Mouse (Mus musculus) thymus, postnatal 0 days (tissue): ENCODE data around the gene H2-DMa. TPM values are rescaled to one million over a fixed set of nuclear protein-coding genes. Genes with fewer than 3 reads are reported as not detected.

Experiments used
- DNase-seq: peaks from one replicate; pipeline ENCODE4 v3.0.0-alpha.2; 2015; ENCODE audit warnings: low spot score
- polyA plus RNA-seq: library from polyadenylated mRNA; unstranded; fragments of >200 nt; fragmentation: Nextera tagmentation; extraction: Ambion mirVana; gene quantifications from 2 replicates; pipeline ENCODE4 v1.2.1, GENCODE M21; 2015

H2-DMa gene
- polyA plus RNA-seq, 1 experiment from 2014 or later = 113 TPM

GRCm38 (mm10) chr17:34144960-34145371 lies 25.6 kb downstream of the H2-DMa start:
- no peak for DNase-seq

DNA sequence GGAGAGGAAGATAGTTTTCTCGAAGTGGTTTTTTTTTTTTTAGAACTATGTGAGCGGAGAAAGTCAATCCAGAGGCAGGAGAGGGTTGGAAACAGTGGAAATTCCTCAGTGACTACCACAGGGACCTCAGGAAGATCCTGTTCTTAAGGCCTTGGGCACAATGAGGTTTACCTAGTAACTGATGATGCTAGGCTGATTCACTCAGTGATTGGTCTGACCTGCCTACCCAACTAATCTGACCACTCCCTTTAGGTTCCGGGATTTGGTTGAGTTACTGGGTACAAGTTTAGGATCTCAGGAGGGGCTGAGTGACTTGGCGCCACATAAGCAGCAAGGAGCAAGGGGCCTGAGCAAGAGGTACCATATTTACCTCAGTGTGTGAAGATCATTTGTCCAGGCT lies 33.6 kb downstream of the H2-DMa start, which contains the start of gene H2-DMb1:
H2-DMb1 (plus strand) TSS at position 150 of the 400 bp plus-strand sequence.
- DNase-seq = peak; percentile 44

- DNase-seq = no peak
Observed at GRCm38 (mm10) chr17:34155534-34155933, 36.2 kb downstream of the H2-DMa start.

DNA sequence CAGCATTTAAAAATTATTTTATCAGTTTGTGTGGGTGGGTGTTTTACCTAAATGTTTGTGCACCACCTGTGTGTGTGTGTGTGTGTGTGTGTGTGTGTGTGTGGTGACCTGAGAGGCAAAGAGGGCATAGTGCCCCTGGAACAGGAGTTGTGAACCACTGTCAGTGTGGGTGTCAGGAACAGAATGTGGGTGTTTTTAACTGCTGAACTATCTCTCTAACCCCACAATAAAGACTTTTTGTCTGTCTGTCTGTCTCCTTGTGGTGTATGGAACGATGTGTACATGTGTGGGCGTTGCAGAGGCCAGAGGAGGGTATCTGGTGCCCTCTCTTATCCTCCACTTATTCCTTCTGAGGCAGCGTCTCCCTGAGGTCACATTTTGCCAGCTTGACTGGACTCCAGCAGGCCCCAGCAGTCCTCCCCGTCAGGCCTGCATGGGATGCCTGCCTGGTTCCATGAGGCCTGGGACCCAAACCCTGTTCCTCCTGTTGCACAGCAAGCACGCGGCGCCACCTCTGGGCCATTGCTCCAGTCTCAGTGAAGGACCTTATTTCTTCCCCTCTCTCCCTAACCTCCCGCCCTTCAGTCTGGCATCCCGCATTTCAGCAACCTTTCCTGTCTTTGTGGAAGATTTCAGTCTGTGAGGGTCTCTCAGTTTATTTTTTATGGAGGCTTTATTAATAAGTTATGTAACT lies 45.0 kb downstream of the H2-DMa start:
- DNase-seq = peak; percentile 52

GRCm38 (mm10) chr17:34165033-34165730 lies 45.8 kb downstream of the H2-DMa start:
- DNase-seq = peak; percentile 28

DNA sequence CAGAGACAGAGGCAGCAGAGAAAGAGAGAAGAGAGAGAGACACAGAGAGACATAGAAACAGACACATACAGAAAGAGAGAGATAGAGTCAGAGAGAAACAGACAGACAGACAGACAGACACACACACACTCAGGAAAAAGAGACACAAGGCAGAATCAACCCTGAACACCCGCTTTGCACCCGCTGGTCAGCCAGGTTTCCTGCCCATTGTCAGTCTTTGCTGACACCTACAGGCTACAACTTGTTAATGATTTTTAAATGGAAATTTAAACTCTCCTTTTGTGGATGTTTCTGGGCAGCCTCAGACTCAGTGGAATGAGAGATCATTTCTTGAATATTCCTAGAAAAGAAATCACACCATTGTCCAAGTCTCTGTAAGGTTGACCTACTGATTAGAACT lies 49.9 kb downstream of the H2-DMa start:
- peak; percentile 71 for DNase-seq

- DNase-seq = no peak
Observed at GRCm38 (mm10) chr17:34170487-34170876, 51.1 kb downstream of the H2-DMa start.

DNA sequence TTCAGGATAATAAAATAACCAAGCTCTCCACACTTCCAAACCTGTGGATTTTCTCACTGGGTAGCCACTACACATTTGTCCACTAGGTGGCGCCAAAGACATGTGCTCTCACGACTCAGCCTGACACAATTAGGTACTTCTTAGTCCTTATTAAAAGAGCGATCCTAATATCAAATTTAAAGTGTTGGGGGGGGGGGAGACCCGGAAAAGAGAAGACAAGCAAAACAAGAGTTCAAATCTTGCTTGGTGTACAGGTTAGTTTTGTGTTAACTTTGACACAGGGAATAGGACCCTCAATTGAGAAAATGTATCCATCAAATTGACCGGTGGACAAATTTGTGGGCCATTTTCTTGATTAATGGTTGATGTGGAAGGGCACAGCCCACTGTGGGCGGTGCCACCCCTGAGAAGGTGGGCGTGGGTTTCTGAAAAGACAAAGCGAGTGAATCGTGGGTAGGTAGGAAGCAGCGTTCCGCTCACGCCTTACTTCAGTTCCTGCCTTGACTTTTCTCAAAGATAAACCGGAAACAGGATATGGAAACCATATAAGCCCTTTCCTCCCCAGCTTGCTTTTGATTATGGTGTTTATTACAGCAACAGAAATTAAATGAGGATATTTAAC lies 51.6 kb downstream of the H2-DMa start:
- DNase-seq = peak; percentile 88

DNA sequence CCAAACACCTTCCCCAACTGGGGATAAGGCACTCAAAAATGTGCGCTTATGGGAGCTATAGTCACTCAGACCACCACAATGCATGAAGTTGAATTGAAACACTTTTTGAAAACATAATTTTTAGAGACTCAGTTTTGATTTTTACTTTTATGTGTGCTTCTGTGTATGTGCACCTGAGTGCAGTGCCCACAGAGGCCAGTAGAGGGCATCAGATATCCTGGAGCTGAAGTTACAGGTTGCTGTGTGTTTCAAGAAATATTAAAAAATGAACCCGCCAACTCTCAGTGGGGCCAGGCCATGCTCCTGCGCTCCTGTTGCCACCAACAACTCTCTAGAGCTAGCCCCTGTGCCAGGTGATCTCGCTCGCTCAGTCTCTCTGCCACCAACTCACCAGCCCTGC lies 53.2 kb downstream of the H2-DMa start:
- peak; percentile 23 for DNase-seq

DNA sequence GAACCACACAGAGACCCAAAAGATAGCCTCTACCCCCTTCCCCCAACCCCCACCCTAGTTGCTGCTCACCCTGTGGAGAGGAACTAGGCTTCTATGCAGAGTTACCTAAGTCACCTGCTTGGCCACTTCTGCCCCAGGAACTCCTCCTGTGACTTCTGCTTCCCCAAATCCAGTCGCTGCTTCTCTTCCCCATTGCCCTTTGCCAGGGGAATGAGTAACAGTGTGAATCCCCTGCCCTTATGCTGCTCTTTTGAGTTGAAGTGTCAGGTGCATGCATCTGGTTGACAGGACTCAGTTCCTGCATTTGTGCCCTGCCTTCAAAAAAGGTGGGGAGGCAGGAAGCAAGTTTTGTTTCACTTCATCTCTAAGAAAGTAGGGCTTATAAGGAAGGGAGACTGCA lies 54.7 kb downstream of the H2-DMa start:
- peak; percentile 35 for DNase-seq

DNA sequence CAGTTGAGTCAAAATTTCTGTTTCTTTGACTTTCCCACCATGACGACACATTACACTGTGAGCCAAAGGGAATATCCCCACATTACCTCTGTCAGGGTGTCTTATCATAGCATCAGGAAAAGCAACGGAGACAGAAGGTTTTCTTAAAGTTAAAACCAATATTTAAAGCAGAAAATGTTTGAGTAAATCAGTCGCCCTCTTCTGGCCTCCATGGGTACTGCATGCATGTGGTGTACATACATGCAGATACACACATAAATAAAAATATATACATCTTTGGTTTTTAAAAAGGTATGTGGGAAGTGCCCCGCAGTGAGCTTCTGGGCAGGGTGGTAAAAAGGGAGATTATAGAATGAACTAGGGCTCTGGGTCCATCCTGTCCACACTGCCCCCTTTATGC lies 57.8 kb downstream of the H2-DMa start:
- DNase-seq = peak; percentile 34

DNA sequence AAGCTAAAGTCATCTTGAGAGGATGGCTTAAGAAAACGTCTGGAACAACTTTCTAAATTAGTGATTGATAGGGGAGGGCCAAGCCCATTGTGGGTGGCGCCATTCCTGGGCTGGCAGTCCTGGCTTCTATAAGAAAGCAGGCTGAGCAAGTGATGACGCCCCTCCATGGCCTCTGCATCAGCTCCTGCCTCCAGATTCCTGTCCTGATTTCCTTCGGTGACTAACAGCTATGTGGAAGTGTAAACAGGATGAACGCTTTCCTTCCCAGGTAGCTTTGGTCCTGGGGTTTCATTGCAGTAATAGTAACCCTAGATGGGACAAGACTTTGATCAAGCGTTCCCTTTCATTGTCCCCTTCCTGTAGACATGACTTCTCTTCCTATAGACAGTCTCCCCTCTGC lies 59.7 kb downstream of the H2-DMa start:
- no peak for DNase-seq

DNA sequence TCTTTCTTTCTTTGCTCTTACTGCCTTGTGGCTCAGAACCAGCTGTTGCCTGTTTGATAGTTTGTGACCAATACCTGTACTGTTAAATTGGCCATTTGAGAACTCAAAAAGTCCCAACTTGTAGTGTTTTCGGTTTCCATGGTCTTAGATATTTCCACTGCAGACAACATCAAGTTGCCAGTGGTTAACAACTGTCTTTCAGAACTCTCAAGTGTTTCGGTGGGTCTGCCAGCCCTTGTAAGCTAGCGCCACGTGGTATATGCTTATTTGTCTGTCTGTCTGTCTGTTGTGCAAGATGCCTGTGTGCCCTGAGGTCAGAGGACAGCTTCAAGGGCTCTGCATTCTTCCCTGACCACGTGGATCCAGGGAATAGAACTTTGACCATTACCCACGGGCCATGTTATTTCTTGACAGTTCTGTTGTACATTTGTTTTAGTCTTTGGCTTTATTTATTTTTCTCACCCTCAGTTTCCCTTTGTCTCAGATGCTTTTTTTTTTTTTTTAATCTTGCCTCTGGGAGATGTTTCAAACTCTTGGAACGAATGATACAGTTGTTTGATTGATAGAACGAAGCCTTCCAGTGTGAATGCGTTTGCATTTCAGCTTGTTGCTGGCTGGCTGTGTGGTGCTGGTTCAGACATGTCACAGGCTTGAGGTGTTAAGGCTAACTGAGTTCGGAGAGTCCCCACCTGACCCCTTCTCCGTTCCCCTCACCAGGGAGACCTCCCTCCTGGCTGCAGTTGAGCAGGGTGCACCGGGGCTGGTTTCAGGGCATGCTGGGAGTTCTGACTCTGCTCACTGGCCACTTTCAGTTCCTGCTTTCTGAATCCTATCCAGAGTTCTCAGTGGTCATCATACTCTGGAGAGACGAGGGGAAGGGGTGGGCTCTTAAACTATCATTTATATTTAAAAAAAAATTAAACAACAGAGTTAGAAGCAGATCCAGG lies 60.8 kb downstream of the H2-DMa start:
- DNase-seq = no peak

DNA sequence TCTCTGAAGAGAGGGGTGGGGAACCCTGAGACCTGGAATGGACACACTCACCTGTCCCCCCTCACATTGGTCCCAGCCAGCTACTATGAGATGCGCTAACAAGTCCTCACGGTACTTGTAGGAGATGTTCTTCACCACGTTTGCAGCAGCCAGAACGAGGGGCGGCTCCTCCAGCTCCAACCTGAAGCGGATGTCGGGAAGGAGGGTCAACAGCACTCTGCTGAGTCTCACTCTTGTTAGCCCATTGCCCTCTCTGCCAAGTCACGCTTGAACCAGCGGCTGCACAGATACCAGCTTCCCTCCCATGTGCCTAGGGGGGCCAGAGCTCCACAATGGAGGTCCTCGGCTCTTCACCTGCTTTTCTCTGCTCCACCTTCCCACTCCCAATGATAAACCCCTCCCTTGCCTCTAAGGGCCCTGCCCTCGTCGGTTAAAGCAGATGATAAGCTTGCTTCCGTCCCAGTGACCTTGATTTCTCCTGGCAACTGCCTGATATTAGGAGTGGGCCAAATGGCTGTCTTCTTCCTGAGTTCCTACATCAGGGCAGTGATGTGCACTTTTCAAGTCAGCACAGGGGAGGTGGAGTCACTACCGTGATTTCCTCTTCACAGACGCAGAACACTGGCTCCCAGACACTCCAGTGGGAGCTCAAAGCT lies 64.4 kb downstream of the H2-DMa start:
- no peak for DNase-seq

- DNase-seq = no peak
Observed at GRCm38 (mm10) chr17:34185526-34185925, 66.2 kb downstream of the H2-DMa start.

DNA sequence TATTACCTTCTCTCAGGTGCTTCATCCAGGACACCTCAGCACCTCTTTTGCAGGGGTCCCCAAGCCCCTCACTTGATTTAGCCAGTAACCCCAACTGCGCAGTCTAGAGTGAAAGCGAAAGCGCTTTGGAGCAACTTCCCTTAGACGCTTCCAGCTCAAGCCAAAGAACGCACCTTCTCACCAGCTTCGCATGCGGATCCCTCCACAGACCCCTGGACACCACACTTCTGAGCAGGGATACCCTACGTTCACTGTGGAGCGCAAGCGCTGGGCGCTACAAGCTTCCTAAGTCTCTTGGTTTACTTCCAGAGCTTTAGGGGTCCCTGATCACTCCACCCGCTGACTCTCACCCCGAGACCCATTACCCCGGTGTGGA lies 67.5 kb downstream of the H2-DMa start:
- no peak for DNase-seq

- peak; percentile 99 for DNase-seq
Observed at GRCm38 (mm10) chr17:34187261-34187916, 68.0 kb downstream of the H2-DMa start, which contains the start of the genes Tap1 and Psmb9. TSS of gene Tap1 (plus strand) at chr17:34187553. TSS of gene Psmb9 (minus strand) at chr17:34187764.

DNA sequence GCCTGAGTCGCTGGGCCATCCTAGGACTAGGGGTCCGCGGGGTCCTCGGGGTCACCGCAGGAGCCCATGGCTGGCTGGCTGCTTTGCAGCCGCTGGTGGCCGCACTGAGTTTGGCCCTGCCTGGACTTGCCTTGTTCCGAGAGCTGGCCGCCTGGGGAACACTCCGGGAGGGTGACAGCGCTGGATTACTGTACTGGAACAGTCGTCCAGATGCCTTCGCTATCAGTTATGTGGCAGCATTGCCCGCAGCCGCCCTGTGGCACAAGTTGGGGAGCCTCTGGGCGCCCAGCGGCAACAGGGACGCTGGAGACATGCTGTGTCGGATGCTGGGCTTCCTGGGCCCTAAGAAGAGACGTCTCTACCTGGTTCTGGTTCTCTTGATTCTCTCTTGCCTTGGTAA lies 68.7 kb downstream of the H2-DMa start:
- DNase-seq = peak; percentile 48
